Mouse (Mus musculus) midbrain, embryonic 10.5 days (tissue): Measurements from ENCODE around the gene Mrtfb. TPM values are rescaled to one million over a fixed set of nuclear protein-coding genes. Genes with fewer than 3 reads are reported as not detected.
A peak's percentile ranks its signal among the peaks of the same experiment; 100 is the strongest.
"Not testable (repeated sequence)": the region's sequence is repeated elsewhere in the genome, so short reads cannot be mapped to it uniquely, and the experiment has no call there.

Source experiments
- DNase-seq: peaks from one replicate; pipeline ENCODE4 v3.0.0-alpha.2; 2017; ENCODE audit warnings: low spot score
- H3K27ac ChIP-seq: fragments of 300-500 bp; sonication (generic); replicated peaks from 2 replicates; pipeline ENCODE4 v1.5.1; 2016; ENCODE audit warnings: mild to moderate bottlenecking
- H3K27me3 ChIP-seq: fragments of 300-500 bp; sonication (generic); 2 replicates; pipeline ENCODE4 v1.6.1; 2016; ENCODE audit warnings: low read depth, mild to moderate bottlenecking; ENCODE audit not compliant: poor library complexity, severe bottlenecking
- H3K36me3 ChIP-seq: fragments of 300-500 bp; sonication (generic); 2 replicates; pipeline ENCODE4 v1.6.1; 2016; ENCODE audit warnings: mild to moderate bottlenecking, moderate library complexity
- H3K4me1 ChIP-seq: fragments of 300-500 bp; sonication (generic); 2 replicates; pipeline ENCODE4 v1.6.1; 2016
- H3K4me3 ChIP-seq: fragments of 300-500 bp; sonication (generic); 2 replicates; pipeline ENCODE4 v1.5.1; 2016; ENCODE audit warnings: mild to moderate bottlenecking, moderate library complexity
- H3K9me3 ChIP-seq: fragments of 300-500 bp; sonication (generic); replicated peaks from 2 replicates; pipeline ENCODE4 v1.6.1; 2016; ENCODE audit warnings: mild to moderate bottlenecking
- WGBS: fragments of 180-500 bp; shearing (Covaris S2); methylation state at CpG from one replicate; pipeline ENCODE4 v1.1.7; 2016; 5-methylcytosine and 5-hydroxymethylcytosine counted together
- polyA plus RNA-seq: library from polyadenylated mRNA; unstranded; fragments of >200 nt; fragmentation: Nextera tagmentation; extraction: Ambion mirVana; gene quantifications from 2 replicates; pipeline ENCODE4 v1.2.1, GENCODE M21; 2016

Mrtfb gene
- polyA plus RNA-seq, 1 experiment from 2014 or later = 14.9 TPM

DNA sequence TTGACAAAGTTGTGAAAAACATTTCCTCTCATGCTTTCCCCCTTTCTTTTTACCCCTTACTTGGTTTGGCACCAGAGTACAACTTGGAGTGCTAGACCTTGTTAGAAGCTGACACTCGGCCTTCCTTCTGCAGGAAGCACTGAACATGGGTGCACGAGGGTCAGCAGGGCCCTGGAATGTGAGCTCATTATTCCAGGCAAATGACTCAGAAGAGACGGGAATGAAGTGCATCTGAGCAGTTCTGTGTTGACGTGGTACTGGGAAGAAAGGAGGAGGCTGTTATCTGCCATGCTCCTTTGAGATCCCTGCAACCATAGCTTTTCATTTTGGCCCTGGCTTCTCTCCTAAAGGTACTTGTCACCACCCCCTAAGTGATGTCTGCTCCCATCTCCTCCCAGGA, 10.6 kb upstream of the Mrtfb start:
- no peak for DNase-seq
- Histone ChIP-seq H3K9me3 (no peaks in the 10 kb centered on the region), H3K27ac (no peak overlapping the region), H3K4me1 (no peaks in the 10 kb centered on the region), H3K36me3 (no peaks in the 10 kb centered on the region), H3K27me3 (no peaks in the 10 kb centered on the region), H3K4me3 (no peak overlapping the region)
- 54% methylated on average over 4 of the region's 4 CpGs for WGBS

DNA sequence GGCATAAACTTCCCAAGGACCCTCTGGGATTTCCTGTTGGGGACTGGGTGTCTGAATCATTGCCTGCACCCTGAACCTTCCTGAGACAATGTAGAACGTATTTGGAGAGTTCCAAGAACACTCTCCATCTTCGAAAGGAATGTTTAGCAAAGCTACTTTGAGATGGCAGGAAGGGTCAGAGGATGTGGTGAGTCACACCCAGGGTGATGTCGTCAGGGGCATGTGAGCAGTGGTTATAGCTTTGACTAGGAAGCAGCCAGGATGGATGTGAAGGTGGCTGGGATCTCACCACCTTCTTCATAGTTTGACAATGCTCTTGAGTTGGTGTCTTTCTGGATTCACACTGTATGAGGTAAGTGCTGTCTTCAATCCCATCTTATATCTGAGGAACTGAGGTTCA, 9.4 kb upstream of the Mrtfb start:
- no peak overlapping the region for H3K4me3 ChIP-seq
- no peak overlapping the region for H3K27ac ChIP-seq
- H3K36me3 ChIP-seq = no peaks in the 10 kb centered on the region
- H3K9me3 ChIP-seq = no peaks in the 10 kb centered on the region
- 73% methylated on average over 3 of the region's 3 CpGs for WGBS
- no peaks in the 10 kb centered on the region for H3K27me3 ChIP-seq
- no peaks in the 10 kb centered on the region for H3K4me1 ChIP-seq
- no peak for DNase-seq

DNA sequence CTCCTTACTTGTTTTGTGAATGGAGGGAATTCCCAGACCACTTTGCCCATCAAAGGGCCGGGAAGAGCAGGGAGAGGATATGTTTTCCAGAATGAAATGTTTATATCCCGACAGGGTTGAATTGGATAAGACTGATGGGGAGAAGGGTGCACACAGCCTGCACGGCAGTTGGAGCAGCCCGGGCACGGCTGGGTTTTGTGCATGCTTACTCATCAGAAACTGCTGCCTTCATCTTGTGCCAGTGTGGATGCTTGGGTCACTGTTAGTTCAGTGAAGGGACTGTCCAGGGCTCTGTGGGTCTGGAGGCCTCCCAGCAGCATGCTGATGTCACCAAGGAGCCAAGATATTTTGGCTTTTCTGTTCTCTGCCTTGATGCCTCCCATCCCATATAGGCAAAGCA, 6.2 kb upstream of the Mrtfb start:
- Histone ChIP-seq H3K4me3 (no peak overlapping the region), H3K27me3 (no peaks in the 10 kb centered on the region), H3K36me3 (no peaks in the 10 kb centered on the region), H3K9me3 (no peaks in the 10 kb centered on the region), H3K4me1 (no peaks in the 10 kb centered on the region), H3K27ac (no peak overlapping the region)
- WGBS = 85% methylated on average over 5 of the region's 5 CpGs
- DNase-seq = no peak

DNA sequence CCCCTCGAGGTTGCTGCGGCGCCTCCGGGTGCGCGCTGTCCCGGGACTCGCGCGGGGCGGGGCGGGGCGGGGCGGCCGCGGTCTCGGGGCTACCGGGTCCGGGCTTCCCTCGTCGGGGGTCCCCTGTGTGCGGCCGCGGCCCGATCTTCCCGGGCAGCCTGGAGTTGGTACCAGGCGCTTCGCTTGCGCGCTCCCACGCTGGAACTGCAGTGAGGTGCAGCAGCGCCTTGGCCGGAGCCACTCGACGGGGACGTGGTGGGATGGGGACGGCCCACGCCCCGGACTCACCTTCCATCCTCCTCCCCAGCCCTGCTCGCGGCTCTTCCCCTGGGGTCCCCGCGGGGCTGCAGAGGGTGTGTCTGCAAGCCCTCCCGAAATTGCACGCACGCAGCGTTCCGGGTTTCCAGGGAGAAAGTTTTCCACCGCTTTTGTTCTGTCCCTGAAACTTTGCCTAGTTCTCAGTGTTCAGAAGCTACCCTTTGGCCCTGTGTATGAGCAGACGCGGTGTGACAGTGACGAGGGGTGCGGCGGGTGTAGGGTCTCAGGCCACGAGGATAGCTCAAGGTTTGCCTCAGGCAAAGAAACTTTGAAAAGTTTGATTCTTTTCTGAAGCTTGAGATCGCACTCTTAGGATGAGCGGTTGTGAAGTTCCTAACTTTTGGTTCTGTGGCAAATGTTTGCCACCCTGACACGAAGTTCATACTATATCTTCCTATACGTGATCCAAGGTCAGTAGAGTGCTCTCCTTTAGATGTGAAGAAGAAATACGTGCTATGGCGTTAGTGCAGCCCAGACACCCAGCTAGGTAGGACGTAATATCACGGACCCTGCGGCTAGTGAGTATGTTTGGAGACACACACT, 616 bp downstream of the Mrtfb start:
- Histone ChIP-seq H3K4me1 (peaks cover 21% of the 10 kb centered on the region), H3K27me3 (no peaks in the 10 kb centered on the region), H3K4me3 (peak overlapping the region; percentile 94), H3K9me3 (no peaks in the 10 kb centered on the region), H3K27ac (peak overlapping the region; percentile 94), H3K36me3 (no peaks in the 10 kb centered on the region)
- WGBS = 7% methylated on average over 64 of the region's 64 CpGs
- no peak for DNase-seq

DNA sequence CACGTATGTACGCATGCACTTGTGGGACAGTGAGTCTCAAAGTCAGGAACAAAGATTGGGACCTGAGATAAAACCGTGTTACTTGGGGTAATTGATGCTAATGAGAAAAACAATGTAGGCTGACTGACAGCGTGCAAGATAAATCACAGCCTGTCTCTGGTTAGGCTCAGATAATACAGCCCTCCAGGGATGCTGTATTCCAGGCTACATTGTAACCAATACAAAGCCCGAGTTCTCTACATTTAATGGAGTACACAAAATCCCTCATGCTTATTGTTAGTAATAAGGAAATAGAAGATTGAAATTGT, 1.2 kb downstream of the Mrtfb start:
- Histone ChIP-seq H3K36me3 (no peaks in the 10 kb centered on the region), H3K27ac (no peak overlapping the region), H3K27me3 (no peaks in the 10 kb centered on the region), H3K4me1 (peaks cover 21% of the 10 kb centered on the region), H3K4me3 (peak overlapping the region; percentile 94), H3K9me3 (no peaks in the 10 kb centered on the region)
- no peak for DNase-seq
- 55% methylated on average over 5 of the region's 5 CpGs for WGBS

DNA sequence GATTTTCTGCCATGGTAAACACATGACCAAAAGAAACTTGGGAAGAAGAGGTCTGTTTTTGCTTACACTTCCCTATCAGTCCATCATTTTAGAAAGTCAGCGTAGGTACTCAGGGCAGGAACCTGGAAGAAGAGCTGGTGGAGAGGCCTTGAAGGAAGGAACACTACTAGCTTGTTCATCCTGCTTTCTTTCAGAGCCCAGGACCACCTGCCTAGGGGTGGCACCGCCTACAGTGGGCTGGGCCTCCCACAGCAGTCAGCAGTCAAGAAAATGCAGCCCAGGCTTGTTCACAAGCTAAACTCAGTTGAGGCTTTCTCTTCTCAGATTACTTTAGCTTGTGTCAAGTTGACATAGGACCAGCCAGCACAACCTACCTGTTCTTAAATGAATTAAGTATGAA, 2.7 kb downstream of the Mrtfb start:
- Histone ChIP-seq H3K9me3 (no peaks in the 10 kb centered on the region), H3K4me3 (no peak overlapping the region), H3K27ac (no peak overlapping the region), H3K36me3 (0 out of 2 replicates have a peak, but pooled peaks cover 4% of the 10 kb centered on the region), H3K27me3 (no peaks in the 10 kb centered on the region), H3K4me1 (peaks cover 21% of the 10 kb centered on the region)
- 85% methylated on average over 2 of the region's 2 CpGs for WGBS
- DNase-seq = no peak

DNA sequence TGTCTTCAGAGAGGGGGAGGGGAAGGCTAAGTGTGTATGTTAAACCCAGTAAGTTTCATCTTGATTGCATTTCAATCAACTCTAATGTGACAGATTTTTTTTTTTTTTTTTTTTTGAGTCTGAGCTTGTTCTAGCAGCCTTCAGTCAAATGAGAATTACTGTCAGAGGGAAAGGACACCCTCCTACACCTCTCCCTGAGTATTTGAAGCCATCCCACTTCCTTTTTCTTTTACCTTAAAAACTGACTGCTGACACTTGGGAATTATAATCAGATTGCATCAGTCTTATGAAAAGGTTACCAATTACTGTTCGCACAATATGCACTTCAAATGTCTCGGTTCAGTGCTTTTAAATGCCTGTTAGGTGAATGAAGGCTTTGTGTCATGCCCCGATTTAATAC, 10.0 kb downstream of the Mrtfb start:
- H3K36me3 ChIP-seq = peaks cover 56% of the 10 kb centered on the region
- DNase-seq = no peak
- H3K4me3 ChIP-seq = no peak overlapping the region
- no peak overlapping the region for H3K27ac ChIP-seq
- 74% methylated on average over 3 of the region's 3 CpGs for WGBS
- H3K9me3 ChIP-seq = 0 out of 2 replicates have a peak, but pooled peaks cover 5% of the 10 kb centered on the region
- no peaks in the 10 kb centered on the region for H3K4me1 ChIP-seq
- H3K27me3 ChIP-seq = no peaks in the 10 kb centered on the region

DNA sequence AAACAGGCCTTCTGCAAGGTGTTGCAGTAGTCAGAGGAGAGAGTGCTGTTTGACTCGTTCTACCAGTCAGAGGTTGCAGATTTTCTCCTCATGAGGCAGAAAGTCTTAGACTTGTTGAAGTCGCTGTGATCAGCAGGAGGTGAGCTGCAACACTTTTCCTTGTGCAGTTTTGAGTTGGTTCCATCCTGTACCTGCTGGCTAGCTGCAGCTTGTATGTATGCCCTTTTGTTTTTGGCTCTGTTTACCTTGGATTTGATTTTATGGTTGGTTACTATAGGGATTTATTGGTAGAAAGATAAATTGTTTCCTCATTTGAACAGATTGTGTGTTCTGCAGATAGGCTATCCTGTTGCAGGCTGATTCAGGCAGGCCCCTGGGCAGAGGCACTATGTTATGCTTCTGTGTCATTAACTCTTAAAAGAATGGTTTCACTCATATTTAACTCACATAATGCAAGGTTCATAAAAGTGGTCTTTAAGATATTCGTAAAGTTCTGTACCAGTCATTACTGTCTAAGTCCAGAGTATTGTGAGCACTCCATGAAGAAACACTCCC, 11.1 kb downstream of the Mrtfb start:
- Histone ChIP-seq H3K9me3 (0 out of 2 replicates have a peak, but pooled peaks cover 5% of the 10 kb centered on the region), H3K4me1 (no peaks in the 10 kb centered on the region), H3K4me3 (no peak overlapping the region), H3K27me3 (no peaks in the 10 kb centered on the region), H3K36me3 (peaks cover 58% of the 10 kb centered on the region), H3K27ac (no peak overlapping the region)
- no peak for DNase-seq
- WGBS = 86% methylated on average over 3 of the region's 3 CpGs

DNA sequence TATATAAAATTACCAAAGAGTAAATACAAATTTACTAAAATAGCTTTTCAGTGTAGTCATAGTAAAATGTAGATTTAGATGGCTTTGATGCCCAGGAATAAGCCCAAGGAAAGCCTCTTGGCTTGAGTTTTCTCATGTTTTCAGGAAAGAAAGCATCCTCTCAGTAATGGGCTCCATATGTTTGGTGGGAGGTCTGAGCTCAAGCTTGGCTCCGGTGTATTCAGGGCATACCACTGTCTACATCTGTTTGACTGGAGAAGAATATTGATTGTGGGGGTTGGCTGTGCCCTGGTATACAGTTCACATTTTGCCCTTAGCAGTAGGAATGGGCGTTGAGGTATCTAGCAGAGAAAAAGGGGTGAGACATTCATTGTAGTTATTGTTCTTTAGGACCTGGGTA, 13.1 kb downstream of the Mrtfb start:
- peaks cover 55% of the 10 kb centered on the region for H3K36me3 ChIP-seq
- H3K4me1 ChIP-seq = no peaks in the 10 kb centered on the region
- H3K4me3 ChIP-seq = no peak overlapping the region
- 80% methylated on average over 2 of the region's 2 CpGs for WGBS
- H3K27me3 ChIP-seq = no peaks in the 10 kb centered on the region
- no peak overlapping the region for H3K27ac ChIP-seq
- 0 out of 2 replicates have a peak, but pooled peaks cover 5% of the 10 kb centered on the region for H3K9me3 ChIP-seq
- no peak for DNase-seq

DNA sequence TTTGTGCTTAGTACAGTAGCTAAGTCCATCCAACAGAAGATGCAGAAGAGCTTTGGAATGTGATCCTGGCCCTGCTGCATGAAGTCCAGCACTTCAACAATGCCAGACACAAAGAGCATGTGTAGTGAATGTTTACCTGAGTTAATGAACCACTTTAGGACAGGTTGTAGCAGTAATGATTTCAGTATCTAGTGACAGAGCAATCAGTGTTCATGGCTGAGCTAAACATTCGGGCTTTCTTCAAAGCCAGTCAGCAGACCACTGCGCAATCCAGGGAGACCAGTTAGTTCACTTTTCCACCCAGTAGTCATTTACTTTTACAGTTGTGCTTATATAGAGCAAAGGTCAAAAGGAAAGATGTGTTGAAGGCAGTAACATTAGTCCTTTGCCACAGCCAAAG, 20.0 kb downstream of the Mrtfb start:
- Histone ChIP-seq H3K27me3 (no peaks in the 10 kb centered on the region), H3K36me3 (peaks cover 8% of the 10 kb centered on the region), H3K4me3 (no peak overlapping the region), H3K9me3 (peaks cover 2% of the 10 kb centered on the region; the same call in 1 of the 2 replicates), H3K4me1 (no peaks in the 10 kb centered on the region), H3K27ac (no peak overlapping the region)
- WGBS = 94% methylated on average over 2 of the region's 2 CpGs
- DNase-seq = no peak

DNA sequence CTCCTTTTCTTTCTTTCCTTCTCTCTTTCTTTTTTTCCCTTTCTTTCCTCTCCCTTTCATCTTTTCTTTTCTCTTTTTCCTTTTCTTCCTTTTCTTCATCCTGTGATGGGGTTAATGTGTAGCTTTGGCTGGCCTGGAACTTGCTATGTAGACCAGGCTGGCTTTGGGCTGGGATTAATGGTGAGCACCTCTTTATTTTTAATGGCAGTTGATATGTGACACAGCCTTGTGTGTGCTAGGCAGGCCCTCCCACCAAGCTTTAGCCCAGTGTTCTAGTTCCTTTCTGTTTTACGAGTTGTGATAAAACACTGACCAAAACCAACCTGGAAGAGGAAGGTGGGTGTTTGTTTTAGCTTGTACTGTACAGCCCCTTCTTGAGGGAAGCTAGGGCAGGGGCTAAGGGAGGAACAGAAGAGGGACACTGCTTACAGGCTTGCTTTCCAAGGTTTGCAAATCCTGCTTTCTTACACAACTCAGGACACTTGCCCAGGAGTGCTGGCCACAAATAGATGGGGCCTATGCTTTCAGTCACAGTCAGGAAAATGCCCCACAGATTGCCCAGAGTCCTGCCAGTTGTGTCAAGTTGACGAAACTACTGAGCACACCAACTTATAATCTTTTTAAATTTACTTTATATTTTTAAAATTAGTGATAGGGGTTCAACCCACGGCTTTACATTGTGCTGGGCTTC, 20.6 kb downstream of the Mrtfb start:
- peaks cover 8% of the 10 kb centered on the region; the same call in 1 of the 2 replicates for H3K9me3 ChIP-seq
- no peak overlapping the region for H3K4me3 ChIP-seq
- DNase-seq = no peak
- peaks cover 8% of the 10 kb centered on the region for H3K36me3 ChIP-seq
- WGBS = 87% methylated on average over 3 of the region's 3 CpGs
- no peaks in the 10 kb centered on the region for H3K27me3 ChIP-seq
- no peaks in the 10 kb centered on the region for H3K4me1 ChIP-seq
- H3K27ac ChIP-seq = no peak overlapping the region

DNA sequence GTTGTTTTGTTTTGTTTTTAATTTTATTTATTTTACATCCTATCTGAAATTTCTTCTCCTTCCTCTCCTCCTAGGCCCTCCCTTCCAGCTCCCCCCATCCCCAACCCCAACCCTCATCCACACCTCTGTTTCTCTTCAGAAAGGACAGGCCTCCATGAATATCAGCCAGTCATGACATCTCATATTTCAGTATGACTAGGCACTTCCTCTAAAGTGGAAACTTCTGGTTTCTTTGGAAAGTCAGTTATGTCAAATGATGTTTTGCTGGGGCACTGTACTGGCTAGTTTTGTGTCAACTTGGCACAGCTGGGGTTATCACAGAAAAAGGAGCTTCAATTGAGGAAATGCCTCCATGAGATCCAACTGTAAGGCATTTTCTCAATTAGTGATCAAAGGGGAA, 30.1 kb downstream of the Mrtfb start:
- H3K4me1 ChIP-seq, H3K4me3 ChIP-seq, H3K27me3 ChIP-seq, DNase-seq, H3K27ac ChIP-seq: not testable (repeated sequence)
- peaks cover 13% of the 10 kb centered on the region; the same call in 1 of the 2 replicates for H3K9me3 ChIP-seq
- peaks cover 20% of the 10 kb centered on the region for H3K36me3 ChIP-seq

DNA sequence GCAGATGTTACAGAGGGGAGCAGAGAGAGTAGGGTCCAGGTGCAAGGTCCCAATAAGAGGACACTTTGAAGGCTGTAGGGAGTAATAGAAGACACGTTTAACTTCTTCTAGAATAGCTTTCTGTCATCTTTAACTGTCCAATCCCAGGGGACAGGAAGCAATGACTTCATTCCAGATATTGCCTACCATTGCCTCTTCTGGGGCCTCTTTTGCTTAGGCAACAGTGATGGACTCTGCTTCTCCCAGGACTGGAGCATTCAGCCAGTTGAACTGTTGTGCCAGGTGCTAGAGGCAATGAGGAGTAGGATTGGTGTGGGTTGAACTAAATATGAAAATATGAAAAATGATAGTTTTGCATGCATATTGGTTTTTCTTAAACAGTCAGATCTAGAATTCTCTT, 41.6 kb downstream of the Mrtfb start:
- no peak for DNase-seq
- Histone ChIP-seq H3K27ac (no peak overlapping the region), H3K36me3 (0 out of 2 replicates have a peak, but pooled peaks cover 3% of the 10 kb centered on the region), H3K9me3 (no peaks in the 10 kb centered on the region), H3K4me3 (no peak overlapping the region), H3K27me3 (no peaks in the 10 kb centered on the region), H3K4me1 (no peaks in the 10 kb centered on the region)
- 73% methylated on average over 1 of the region's 1 CpGs for WGBS
